Mouse (Mus musculus) forebrain, embryonic 10.5 days (tissue): ENCODE results near the gene Fmo4. TPM values are rescaled to one million over a fixed set of nuclear protein-coding genes. Genes with fewer than 3 reads are reported as not detected.

ENCODE experiments used
- DNase-seq: peaks from one replicate; pipeline ENCODE4 v3.0.0-alpha.2; 2017; ENCODE audit warnings: low spot score; ENCODE audit errors: extremely low spot score
- H3K27ac ChIP-seq: fragments of 300-500 bp; sonication (generic); 2 replicates; pipeline ENCODE4 v1.5.1; 2016; ENCODE audit warnings: mild to moderate bottlenecking
- H3K27me3 ChIP-seq: fragments of 300-500 bp; sonication (generic); 2 replicates; pipeline ENCODE4 v1.6.1; 2016; ENCODE audit warnings: mild to moderate bottlenecking; ENCODE audit not compliant: poor library complexity, severe bottlenecking
- H3K36me3 ChIP-seq: fragments of 300-500 bp; sonication (generic); replicated peaks from 2 replicates; pipeline ENCODE4 v1.6.1; 2016; ENCODE audit warnings: mild to moderate bottlenecking, moderate library complexity
- H3K4me1 ChIP-seq: fragments of 300-500 bp; sonication (generic); 2 replicates; pipeline ENCODE4 v1.6.1; 2016
- H3K4me3 ChIP-seq: fragments of 300-500 bp; sonication (generic); 2 replicates; pipeline ENCODE4 v1.5.1; 2016; ENCODE audit warnings: mild to moderate bottlenecking, moderate library complexity
- H3K9me3 ChIP-seq: fragments of 300-500 bp; sonication (generic); 2 replicates; pipeline ENCODE4 v1.6.1; 2016; ENCODE audit warnings: mild to moderate bottlenecking, moderate library complexity
- WGBS: fragments of 180-500 bp; shearing (Covaris S2); methylation state at CpG from one replicate; pipeline ENCODE4 v1.1.7; 2016; 5-methylcytosine and 5-hydroxymethylcytosine counted together
- polyA plus RNA-seq: library from polyadenylated mRNA; unstranded; fragments of >200 nt; fragmentation: Nextera tagmentation; extraction: Ambion mirVana; gene quantifications from 2 replicates; pipeline ENCODE4 v1.2.1, GENCODE M21; 2016

The Fmo4 gene
- 0.29 and 0.33 TPM in 2 replicates for polyA plus RNA-seq

DNA sequence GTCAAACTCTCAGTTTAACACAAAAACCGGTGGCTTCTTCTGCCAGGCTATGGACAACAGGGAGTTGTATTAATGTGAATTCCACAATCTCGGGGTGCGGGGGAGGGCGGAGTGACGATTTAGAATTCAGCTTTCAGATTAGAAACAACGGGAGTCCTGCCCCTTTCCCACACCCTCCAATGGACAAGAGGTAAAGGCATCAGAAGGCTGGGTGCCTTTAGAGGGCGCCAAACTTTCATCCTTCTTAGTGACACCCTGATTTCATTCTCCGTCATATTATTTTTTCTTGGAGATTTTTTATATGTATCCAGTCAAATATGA is at the start of gene Fmo4:
TSS of gene Fmo4 (minus strand) at position 137 of the 321 bp plus-strand sequence.
- H3K27me3 ChIP-seq: no peaks in the 10 kb centered on the region
- DNase-seq: no peak
- no peaks in the 10 kb centered on the region for H3K9me3 ChIP-seq
- peaks cover 14% of the 10 kb centered on the region for H3K4me1 ChIP-seq
- H3K4me3 ChIP-seq: no peak within 1 kb of the TSS
- 51% methylated on average over 8 of the region's 8 CpGs for WGBS
- no peak within 1 kb of the TSS; the same call in 1 of the 2 replicates for H3K27ac ChIP-seq
- no peaks in the 10 kb centered on the region for H3K36me3 ChIP-seq

DNA sequence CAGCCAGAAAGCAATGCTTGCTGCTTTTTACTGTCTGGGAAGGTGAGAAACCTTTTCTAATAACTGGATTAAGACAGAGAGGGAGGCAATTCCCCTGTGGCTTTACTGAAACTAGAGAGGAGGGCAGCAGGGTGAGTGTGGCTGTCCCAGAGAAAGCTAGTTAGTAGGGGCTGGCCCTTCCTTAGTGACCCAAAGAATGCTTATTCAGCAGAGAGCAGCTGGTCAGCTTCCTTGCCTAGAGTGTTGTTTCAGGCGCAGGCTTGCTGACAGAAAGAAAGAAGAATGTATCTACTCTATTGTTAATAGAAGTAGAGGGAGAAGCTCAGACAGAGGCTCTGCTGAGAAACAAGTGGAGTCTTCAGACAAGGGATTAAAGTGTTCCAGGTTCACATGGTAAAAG is 48.6 kb upstream of the Fmo4 start:
- Histone ChIP-seq H3K9me3 (no peaks in the 10 kb centered on the region), H3K4me3 (no peak overlapping the region), H3K4me1 (peaks cover 37% of the 10 kb centered on the region), H3K27me3 (no peaks in the 10 kb centered on the region), H3K27ac (no peak overlapping the region), H3K36me3 (no peaks in the 10 kb centered on the region)
- WGBS: 14% methylated on average over 1 of the region's 1 CpGs
- DNase-seq: no peak

DNA sequence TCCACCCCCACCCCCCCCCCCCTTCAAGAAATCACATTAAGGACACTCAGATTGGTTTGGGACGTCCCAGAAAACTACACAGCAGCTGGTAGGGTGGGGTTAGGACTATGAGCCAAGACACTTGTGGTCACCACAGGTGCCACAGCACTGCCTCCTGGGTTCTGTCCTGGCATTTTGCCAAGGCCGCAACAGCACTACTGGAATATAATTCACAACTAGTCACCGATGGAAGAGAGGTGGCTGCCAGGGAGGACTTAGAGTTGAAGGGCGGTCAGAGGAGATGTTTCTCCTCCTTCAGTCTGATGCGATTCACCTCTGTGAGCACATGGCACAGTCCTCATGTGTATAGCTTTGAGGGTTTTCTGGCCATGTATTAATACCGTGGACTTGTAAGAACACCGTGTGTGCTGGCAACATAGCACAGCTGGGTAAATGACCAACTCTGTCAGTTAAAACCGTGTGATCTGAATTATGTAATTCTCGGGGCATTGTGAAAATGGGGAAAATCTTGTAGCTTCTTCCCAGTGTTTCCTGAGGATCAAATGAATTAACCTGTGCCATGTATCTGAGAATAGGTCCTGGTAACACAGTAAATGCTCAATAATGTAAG is 46.3 kb upstream of the Fmo4 start:
- H3K36me3 ChIP-seq: no peaks in the 10 kb centered on the region
- no peaks in the 10 kb centered on the region for H3K27me3 ChIP-seq
- 92% methylated on average over 9 of the region's 9 CpGs for WGBS
- peak overlapping the region; percentile 68; the same call in 1 of the 2 replicates for H3K27ac ChIP-seq
- no peak for DNase-seq
- no peak overlapping the region for H3K4me3 ChIP-seq
- peaks cover 37% of the 10 kb centered on the region for H3K4me1 ChIP-seq
- no peaks in the 10 kb centered on the region for H3K9me3 ChIP-seq

DNA sequence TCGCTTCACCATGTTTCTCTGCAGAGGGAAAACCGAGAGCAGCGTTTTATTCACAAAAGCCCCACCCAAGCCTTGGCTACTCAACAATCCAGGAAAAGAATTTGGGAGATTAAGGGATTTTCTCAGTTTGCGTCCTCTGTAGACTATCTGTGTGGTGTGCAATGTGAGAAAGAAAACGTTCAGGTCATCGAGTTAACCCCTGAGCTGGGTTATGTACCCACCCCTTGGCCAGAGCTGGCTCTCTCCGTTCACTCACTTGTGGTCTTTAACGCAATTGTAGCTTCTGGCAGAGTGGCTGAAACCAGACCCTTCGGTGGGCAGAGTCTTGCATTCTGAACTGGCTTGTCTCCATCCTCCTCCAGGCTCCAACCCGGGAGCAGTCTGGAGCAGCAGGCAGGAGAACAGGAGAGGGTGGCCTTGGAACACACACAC is 45.8 kb upstream of the Fmo4 start:
- DNase-seq: no peak
- 36% methylated on average over 10 of the region's 10 CpGs for WGBS
- H3K27me3 ChIP-seq: no peaks in the 10 kb centered on the region
- H3K27ac ChIP-seq: peak overlapping the region; percentile 68; the same call in 1 of the 2 replicates
- H3K4me1 ChIP-seq: peaks cover 37% of the 10 kb centered on the region
- no peaks in the 10 kb centered on the region for H3K9me3 ChIP-seq
- no peak overlapping the region for H3K4me3 ChIP-seq
- H3K36me3 ChIP-seq: no peaks in the 10 kb centered on the region

DNA sequence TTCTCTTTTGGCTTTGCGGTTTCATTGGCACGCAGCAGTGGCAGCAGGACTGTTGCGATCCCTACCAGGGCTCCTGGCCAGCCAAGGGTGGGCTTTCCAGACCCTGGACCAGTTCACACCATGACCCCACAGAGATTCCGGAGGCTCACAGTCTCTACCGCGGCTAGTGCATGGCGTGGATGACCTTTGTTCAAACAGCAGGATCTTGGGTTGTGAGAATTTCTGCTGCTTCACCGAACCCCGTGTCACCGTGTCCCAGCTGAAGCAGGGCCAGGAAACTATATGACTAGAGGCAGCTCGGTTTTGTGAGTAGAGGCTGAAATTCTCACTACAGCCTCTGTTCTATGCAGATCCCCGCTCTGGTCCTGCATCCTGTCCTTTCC is 45.0 kb upstream of the Fmo4 start:
- Histone ChIP-seq H3K27me3 (no peaks in the 10 kb centered on the region), H3K4me3 (no peak overlapping the region), H3K27ac (peak overlapping the region; percentile 68), H3K36me3 (no peaks in the 10 kb centered on the region), H3K4me1 (peaks cover 37% of the 10 kb centered on the region), H3K9me3 (no peaks in the 10 kb centered on the region)
- DNase-seq: no peak
- 64% methylated on average over 12 of the region's 12 CpGs for WGBS

DNA sequence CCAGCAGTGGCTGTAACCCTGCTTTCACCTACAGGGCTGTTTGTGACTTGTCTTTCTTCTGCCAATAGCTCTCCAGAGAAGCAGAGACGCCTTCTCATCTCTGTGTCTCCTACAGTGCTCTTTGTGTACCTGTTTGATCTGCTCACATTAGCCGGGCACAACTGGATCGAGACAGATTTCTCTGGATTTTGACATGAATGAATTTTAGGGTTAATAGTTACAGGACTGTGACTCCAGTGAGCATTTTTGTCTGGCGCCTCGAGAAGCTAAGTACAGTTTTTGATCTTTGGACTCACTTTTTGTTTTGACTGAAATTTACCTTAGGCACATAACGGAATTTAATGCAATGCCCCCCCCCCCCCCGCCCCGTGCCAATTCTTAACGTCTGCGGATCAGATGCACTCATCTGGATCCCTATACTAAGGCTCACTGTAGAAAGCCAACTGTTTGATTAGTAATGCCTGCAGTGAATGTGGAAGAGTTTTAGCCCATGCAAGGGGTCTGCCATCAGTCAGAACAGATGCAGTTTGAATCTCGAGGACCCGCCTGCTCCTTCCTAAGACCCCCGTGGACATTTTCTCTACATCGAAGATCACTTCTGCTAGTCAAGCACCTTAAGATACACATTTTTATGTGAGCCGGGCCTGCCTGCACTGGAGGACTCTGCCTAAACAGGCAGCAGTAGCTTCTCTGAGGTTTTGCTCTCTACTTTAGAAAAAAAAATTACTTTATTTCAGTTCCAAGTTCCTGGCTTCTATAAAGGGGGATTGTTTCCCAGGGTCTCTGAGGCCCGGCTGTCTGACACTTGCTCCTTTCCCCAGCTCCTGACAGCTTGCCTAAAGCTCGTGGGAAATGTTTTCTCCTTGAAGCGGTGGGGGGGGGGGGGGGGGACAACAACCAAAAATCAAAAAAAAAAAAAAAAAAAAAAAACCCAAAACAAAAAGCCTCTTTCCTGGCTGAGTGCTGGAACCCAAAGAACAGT is 44.3 kb upstream of the Fmo4 start:
- Histone ChIP-seq H3K36me3 (no peaks in the 10 kb centered on the region), H3K9me3 (no peaks in the 10 kb centered on the region), H3K27ac (peak overlapping the region; percentile 68), H3K4me3 (no peak overlapping the region), H3K27me3 (no peaks in the 10 kb centered on the region), H3K4me1 (peaks cover 36% of the 10 kb centered on the region)
- DNase-seq: no peak
- WGBS: 73% methylated on average over 18 of the region's 18 CpGs

DNA sequence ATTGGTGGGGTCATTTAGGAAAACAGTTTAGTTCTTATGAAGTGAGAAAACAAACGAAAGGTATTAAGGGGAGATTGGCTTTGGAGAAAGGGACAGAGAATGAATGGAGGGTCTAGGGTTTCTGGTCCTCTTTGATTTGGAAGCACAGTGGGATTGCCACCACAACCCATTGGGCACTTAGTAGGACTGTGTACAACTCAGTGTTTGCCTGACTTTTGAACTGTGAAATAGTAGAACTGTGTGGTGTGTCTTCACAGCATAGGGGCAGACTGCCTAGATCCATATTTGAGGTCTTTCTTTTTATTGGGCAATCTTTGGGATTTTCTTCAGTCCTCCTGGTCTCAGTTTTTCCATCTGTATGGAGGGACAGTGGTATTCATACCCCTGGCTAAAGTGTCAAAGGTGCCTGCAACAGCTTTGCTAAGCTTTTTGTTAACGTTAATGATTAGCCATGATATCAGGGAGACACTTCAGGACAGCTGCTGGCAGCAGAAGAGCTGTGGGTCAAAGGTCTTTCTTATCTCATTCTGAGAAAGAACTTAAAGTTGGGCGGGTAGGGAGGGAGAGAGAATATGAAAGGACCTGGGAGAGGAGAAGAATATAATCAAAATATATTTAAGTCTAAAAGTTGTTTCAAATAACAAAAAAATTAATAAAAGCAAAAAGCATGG is 40.2 kb upstream of the Fmo4 start:
- WGBS: 76% methylated on average over 3 of the region's 3 CpGs
- no peak for DNase-seq
- no peak overlapping the region for H3K4me3 ChIP-seq
- H3K27ac ChIP-seq: no peak overlapping the region
- no peaks in the 10 kb centered on the region for H3K36me3 ChIP-seq
- H3K9me3 ChIP-seq: no peaks in the 10 kb centered on the region
- H3K4me1 ChIP-seq: peaks cover 10% of the 10 kb centered on the region
- no peaks in the 10 kb centered on the region for H3K27me3 ChIP-seq

DNA sequence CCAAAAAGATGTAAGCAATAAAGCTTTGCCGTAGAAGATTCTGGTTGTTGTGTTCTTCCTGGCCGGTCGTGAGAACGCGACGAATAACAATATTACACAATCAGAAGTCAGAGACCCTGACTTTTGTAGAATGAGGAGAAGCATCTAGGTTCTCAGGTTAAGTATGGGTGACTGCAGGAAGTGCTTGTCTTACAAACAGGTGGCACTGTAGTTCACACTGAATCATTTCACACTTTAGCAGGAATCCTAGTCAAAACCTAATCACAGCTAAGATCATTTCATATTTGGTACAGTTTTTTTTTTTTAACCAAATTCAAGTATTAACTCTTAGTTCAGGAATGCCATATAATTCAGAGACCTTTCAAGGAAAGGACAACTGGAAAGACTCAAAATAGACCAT is 33.8 kb upstream of the Fmo4 start:
- H3K27me3 ChIP-seq: no peaks in the 10 kb centered on the region
- no peak overlapping the region for H3K4me3 ChIP-seq
- H3K27ac ChIP-seq: no peak overlapping the region
- H3K36me3 ChIP-seq: no peaks in the 10 kb centered on the region
- H3K9me3 ChIP-seq: no peaks in the 10 kb centered on the region
- no peaks in the 10 kb centered on the region for H3K4me1 ChIP-seq
- 97% methylated on average over 6 of the region's 6 CpGs for WGBS
- DNase-seq: no peak

DNA sequence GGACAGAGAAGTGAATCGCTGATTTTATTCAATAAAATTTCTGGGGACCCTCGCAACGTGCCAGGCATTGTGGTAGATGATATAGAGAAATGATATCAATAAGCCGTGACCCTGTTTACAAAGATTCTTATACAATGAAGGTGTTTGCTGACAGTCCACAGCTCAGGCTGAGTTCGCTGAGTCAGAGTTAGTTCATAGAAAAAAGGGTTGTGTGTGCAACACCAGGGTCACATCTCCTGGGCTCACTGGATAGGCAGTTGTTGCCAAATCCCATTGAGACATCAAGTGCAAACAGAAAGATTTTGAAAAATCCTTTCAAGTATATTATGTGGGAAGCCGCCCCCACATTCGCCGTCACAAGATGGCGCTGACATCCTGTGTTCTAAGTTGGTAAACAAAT is 26.4 kb upstream of the Fmo4 start:
- WGBS: 93% methylated on average over 9 of the region's 9 CpGs
- no peak for DNase-seq

DNA sequence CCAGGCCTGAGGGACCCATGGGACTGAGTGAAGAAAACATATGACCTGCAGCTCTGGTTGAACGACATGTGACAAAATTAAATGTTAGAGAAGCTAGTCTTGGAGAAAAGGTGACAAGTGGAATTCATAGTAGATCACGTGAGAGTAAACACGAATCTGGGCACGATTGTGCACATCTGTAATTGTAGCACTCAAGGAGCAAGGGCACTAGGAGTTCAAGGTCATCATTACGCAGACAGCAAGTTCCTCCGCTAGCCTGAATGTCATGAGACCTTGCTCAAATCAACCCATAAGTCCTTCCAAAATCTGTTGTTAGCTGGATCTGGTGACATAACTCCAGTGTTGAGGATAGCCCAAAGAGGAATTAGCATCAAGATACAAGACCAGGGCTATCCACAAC is 25.2 kb upstream of the Fmo4 start:
- no peaks in the 10 kb centered on the region for H3K9me3 ChIP-seq
- WGBS: 93% methylated on average over 6 of the region's 6 CpGs
- no peak for DNase-seq
- no peaks in the 10 kb centered on the region for H3K36me3 ChIP-seq
- no peak overlapping the region for H3K27ac ChIP-seq
- H3K4me1 ChIP-seq: no peaks in the 10 kb centered on the region
- no peak overlapping the region for H3K4me3 ChIP-seq
- peaks cover 13% of the 10 kb centered on the region for H3K27me3 ChIP-seq

More for the DNA sequence above, 26.4 kb upstream of the Fmo4 start:
- no peaks in the 10 kb centered on the region for H3K9me3 ChIP-seq
- no peaks in the 10 kb centered on the region for H3K4me1 ChIP-seq
- peaks cover 3% of the 10 kb centered on the region; the same call in 1 of the 2 replicates for H3K27me3 ChIP-seq
- H3K4me3 ChIP-seq: no peak overlapping the region
- no peak overlapping the region for H3K27ac ChIP-seq
- H3K36me3 ChIP-seq: no peaks in the 10 kb centered on the region

DNA sequence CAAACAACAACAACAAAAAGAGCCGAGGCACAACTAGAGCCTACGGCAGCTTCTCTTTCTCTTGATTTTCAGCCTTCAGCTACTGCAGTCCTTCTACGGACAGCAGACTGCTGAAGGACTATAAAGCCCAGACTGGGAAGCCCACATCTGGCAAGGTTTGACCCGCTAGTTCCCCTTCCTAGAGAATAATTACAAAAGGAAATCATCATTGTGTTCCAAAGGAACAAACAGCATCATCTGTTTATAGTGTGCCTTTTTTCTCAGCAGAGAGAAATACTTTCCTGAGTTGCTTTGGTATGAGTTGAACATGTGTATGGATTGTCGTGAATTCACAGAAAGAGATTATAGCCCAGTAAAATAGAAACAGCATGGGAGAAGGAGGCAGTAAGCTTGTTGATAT is 20.6 kb upstream of the Fmo4 start:
- DNase-seq: no peak
- Histone ChIP-seq H3K4me3 (no peak overlapping the region), H3K9me3 (0 out of 2 replicates have a peak, but pooled peaks cover 3% of the 10 kb centered on the region), H3K27ac (no peak overlapping the region), H3K27me3 (peaks cover 45% of the 10 kb centered on the region), H3K36me3 (no peaks in the 10 kb centered on the region), H3K4me1 (peaks cover 16% of the 10 kb centered on the region)
- 87% methylated on average over 5 of the region's 5 CpGs for WGBS

DNA sequence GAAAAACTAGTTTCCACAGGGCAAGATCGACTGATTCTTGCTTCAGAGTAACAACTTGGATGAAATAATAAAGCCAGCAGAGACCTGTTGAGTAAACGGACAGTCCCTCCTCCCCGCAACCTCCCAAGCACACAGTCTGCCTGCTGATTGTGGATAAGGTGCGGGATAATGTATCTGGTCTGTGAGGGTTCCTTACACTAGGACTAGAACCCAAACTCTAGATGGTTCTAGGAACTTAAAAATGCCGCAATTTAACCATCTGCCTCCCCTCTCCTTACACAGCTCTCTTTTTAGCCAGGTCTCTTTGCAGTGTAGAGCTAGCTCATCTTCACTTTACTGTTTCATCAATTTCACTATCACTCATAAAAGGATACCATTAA is 18.8 kb upstream of the Fmo4 start:
- peaks cover 16% of the 10 kb centered on the region for H3K4me1 ChIP-seq
- peak overlapping the region; percentile 22; the same call in 1 of the 2 replicates for H3K4me3 ChIP-seq
- H3K36me3 ChIP-seq: no peaks in the 10 kb centered on the region
- H3K27me3 ChIP-seq: peaks cover 45% of the 10 kb centered on the region
- peak; percentile 20 for DNase-seq
- whole genome bisulfite sequencing: 20% methylated on average over 5 of the region's 5 CpGs
- H3K27ac ChIP-seq: peak overlapping the region; percentile 78
- H3K9me3 ChIP-seq: 0 out of 2 replicates have a peak, but pooled peaks cover 3% of the 10 kb centered on the region
